ENCODE assay signal across 17 mouse cellular contexts in genomic region chr6:31077779-31078178, GRCm38 (mm10).
DNase-seq lines count a peak whose midpoint lies in the region; ATAC-seq and TF ChIP-seq lines count a peak whose summit lies in the region.
"Had no signal": no experiment of that assay in that cellular context is flagged by ENCODE, and none has a peak within 500 bp of the region (broad histone marks: within the 10 kb centered on the region; RNA-seq: fewer than 3 reads in every experiment).

No protein-coding gene starts in this region.

- intact Hi-C loops in gastrocnemius, adult 2 months (cut with DNase I), result loop anchor here (2.0 to 5.0 kb wide), 3 partner anchors 39 to 100 kb away; no protein-coding TSS in a partner anchor
- intact Hi-C loops in gastrocnemius, postnatal 14 days (cut with DNase I; ENCODE audit: low total_unique reads), result loop anchor here (5.0 to 10.0 kb wide), 2 partner anchors 47 to 75 kb away; no protein-coding TSS in a partner anchor
- intact Hi-C loops in left cerebral cortex, adult 2 months (cut with DNase I), result loop anchor here (5.0 kb wide), 2 partner anchors 80 to 100 kb away; no protein-coding TSS in a partner anchor

- no peak for TF ChIP-seq CTCF in gastrocnemius, adult 2 months (IDR thresholded peaks at IDR 0.05)
- no peak for TF ChIP-seq CTCF in left cerebral cortex, adult 2 months (IDR thresholded peaks at IDR 0.05)
- TF ChIP-seq CTCF in bone marrow macrophage, adult 2 months (IDR thresholded peaks at IDR 0.05; ENCODE audit: low read depth, low read length), result no peak
- no peak for TF ChIP-seq CTCF in intestine, postnatal 0 days (IDR thresholded peaks at IDR 0.05; ENCODE audit: low read depth)

- H3K9ac ChIP-seq in intestine, postnatal 0 days (ENCODE audit: low read depth, low read length), result no peak overlapping the region
- H3K9ac ChIP-seq: hindbrain, embryonic 15.5 days; kidney, embryonic 15.5 days; limb, embryonic 13.5 days; midbrain, embryonic 13.5 days had no signal

- no peaks in the 10 kb centered on the region for H3K9me3 ChIP-seq in intestine, postnatal 0 days (ENCODE audit: control insufficient read depth)
- H3K9me3 ChIP-seq: forebrain, embryonic 12.5 days; hindbrain, embryonic 15.5 days; kidney, embryonic 15.5 days; limb, embryonic 13.5 days; midbrain, embryonic 13.5 days had no signal

- no peak for DNase-seq in gastrocnemius, adult 2 months
- no peak for DNase-seq in gastrocnemius, postnatal 14 days
- no peak for DNase-seq in left cerebral cortex, adult 2 months (ENCODE audit: extremely low spot score in 1 of 2, low spot score in 2 of 2)
- no peak for DNase-seq in left cerebral cortex, adult 9 months (ENCODE audit: low spot score in 2 of 2)
- DNase-seq in adrenal gland, postnatal 4 days (ENCODE audit: low spot score in 2 of 2), result no peak
- DNase-seq in thymus, postnatal 0 days (ENCODE audit: low spot score), result no peak
- DNase-seq: cerebellum, postnatal 10 days; right cerebral cortex, postnatal 4 days; thymus, postnatal 4 days had no signal

- H3K36me3 ChIP-seq in intestine, postnatal 0 days (ENCODE audit: control insufficient read depth, insufficient read depth), result no peaks in the 10 kb centered on the region
- H3K36me3 ChIP-seq: forebrain, embryonic 12.5 days; hindbrain, embryonic 15.5 days; kidney, embryonic 15.5 days; limb, embryonic 13.5 days; midbrain, embryonic 13.5 days had no signal

- H3K4me2 ChIP-seq in intestine, postnatal 0 days (replicated peaks; ENCODE audit: low read depth), result peak overlapping the region; percentile 7; the same call in 1 of the 2 replicates
- H3K4me2 ChIP-seq: forebrain, embryonic 12.5 days; hindbrain, embryonic 15.5 days; kidney, embryonic 15.5 days; limb, embryonic 13.5 days; midbrain, embryonic 13.5 days had no signal

- TF ChIP-seq POLR2A in bone marrow macrophage, adult 2 months (IDR thresholded peaks at IDR 0.05; ENCODE audit: borderline replicate concordance, low read depth, low read length), result no peak

- ATAC-seq in intestine, postnatal 0 days, result peak; percentile 63
- ATAC-seq: midbrain, embryonic 13.5 days; Patski had no signal

- WGBS in intestine, postnatal 0 days, result 35% methylated on average over 9 of the region's 9 CpGs

- peak overlapping the region; percentile 86 for H3K27ac ChIP-seq in gastrocnemius, adult 2 months
- H3K27ac ChIP-seq in left cerebral cortex, adult 2 months, result peak overlapping the region; percentile 45
- H3K27ac ChIP-seq in bone marrow macrophage, adult 2 months (ENCODE audit: insufficient read depth, low read depth, low read length), result peak overlapping the region; percentile 83
- peak overlapping the region; percentile 57 for H3K27ac ChIP-seq in intestine, postnatal 0 days (ENCODE audit: low read depth, low read length)
- H3K27ac ChIP-seq: forebrain, embryonic 12.5 days; hindbrain, embryonic 15.5 days; kidney, embryonic 15.5 days; limb, embryonic 13.5 days; midbrain, embryonic 13.5 days had no signal

- H3K27me3 ChIP-seq in intestine, postnatal 0 days (replicated peaks; ENCODE audit: control insufficient read depth, insufficient read depth, low read length), result no peaks in the 10 kb centered on the region
- H3K27me3 ChIP-seq: forebrain, embryonic 12.5 days; hindbrain, embryonic 15.5 days; kidney, embryonic 15.5 days; midbrain, embryonic 13.5 days; Patski had no signal

- H3K4me3 ChIP-seq in gastrocnemius, adult 2 months, result peak overlapping the region; percentile 1; the same call in 1 of the 2 replicates
- no peak overlapping the region for H3K4me3 ChIP-seq in left cerebral cortex, adult 2 months
- no peak overlapping the region for H3K4me3 ChIP-seq in bone marrow macrophage, adult 2 months (ENCODE audit: insufficient read depth, low read length)
- no peak overlapping the region for H3K4me3 ChIP-seq in intestine, postnatal 0 days (ENCODE audit: low read depth, low read length)
- H3K4me3 ChIP-seq: forebrain, embryonic 12.5 days; hindbrain, embryonic 15.5 days; kidney, embryonic 15.5 days; limb, embryonic 13.5 days; midbrain, embryonic 13.5 days had no signal

- peaks cover 69% of the 10 kb centered on the region for H3K4me1 ChIP-seq in bone marrow macrophage, adult 2 months (ENCODE audit: control insufficient read depth, insufficient read depth, low read length)
- H3K4me1 ChIP-seq in intestine, postnatal 0 days (replicated peaks; ENCODE audit: control insufficient read depth, insufficient read depth, low read length), result peaks cover 17% of the 10 kb centered on the region; the same call in 1 of the 2 replicates
